Mouse (Mus musculus) adrenal gland, adult 18-20 months (tissue): ENCODE measurements at regions not wholly inside any gene's neighbourhood (a gene's known extent, or its start where the extent isn't known, plus 50 kb on each side); places are given as distances from the start of the nearest gene placed in this dataset.
A peak's percentile ranks its signal among the peaks of the same experiment; 100 is the strongest.

Experiments
- DNase-seq, 2 experiments: peaks; one replicate each; pipeline ENCODE4 v3.0.0; 2021 to 2022; ENCODE audit warnings: low spot score in 2 of 2

DNA sequence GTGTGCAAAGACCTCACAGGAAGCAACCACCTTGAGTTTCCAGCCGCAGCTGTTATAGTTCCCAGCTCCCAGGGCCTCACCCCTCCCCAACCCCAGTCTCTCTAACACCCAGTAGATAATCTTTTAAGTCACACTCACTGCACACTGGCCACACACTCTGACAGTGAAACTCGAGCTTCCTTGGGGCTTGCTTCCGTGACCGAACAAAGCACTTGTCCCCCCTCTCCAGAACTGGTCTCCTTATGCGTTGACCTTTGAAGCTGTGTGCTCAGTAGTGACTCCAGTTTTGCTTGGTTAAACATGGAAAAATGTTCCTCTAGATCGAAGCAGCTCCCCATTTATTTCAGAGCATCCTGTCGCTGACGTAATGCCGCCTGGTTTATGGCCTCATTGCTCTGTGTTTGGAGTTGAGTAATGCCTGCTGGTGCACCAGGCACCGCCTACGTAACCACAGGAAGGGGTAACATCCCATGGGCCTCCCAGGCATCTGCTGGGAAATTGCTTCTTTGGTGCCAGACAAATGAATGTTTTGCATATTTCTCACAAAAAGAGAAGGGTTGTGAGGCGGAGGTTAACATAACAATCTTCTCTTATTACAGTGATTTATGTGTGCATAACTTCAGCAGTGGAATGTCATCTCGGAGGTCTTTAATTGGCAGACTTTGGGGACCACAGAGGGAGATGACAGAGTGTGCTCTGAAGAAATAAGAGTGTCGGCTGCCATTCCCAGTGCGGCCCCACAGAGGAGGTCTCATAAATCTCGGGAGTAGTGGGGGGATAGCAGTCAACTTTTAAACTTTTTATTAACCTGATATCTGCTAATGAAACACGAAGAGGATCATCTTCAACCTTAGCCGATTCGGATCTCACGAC lies 292.7 kb upstream of the Zfp507 start:
- DNase-seq, result no peak

DNA sequence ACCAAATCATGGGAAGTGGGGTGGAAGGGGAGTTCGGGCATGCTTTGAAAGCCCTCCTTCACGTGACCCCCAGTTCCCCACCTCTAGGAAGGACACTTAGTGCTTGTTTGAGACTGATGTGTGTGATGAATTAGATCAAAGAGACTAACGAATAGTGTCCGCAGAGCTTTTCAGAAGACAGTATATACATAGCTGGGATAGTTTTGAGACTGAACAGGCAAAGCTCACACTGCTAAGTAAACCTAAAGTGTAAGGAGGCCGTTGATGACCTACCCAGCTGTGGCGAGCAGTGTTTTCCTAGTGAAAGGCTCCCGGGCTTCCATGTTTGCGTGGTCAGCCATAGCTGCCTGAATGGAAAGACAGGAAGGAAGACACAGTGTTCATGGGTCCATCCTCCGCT lies 288.3 kb upstream of the Zfp507 start:
- no peak for DNase-seq

DNA sequence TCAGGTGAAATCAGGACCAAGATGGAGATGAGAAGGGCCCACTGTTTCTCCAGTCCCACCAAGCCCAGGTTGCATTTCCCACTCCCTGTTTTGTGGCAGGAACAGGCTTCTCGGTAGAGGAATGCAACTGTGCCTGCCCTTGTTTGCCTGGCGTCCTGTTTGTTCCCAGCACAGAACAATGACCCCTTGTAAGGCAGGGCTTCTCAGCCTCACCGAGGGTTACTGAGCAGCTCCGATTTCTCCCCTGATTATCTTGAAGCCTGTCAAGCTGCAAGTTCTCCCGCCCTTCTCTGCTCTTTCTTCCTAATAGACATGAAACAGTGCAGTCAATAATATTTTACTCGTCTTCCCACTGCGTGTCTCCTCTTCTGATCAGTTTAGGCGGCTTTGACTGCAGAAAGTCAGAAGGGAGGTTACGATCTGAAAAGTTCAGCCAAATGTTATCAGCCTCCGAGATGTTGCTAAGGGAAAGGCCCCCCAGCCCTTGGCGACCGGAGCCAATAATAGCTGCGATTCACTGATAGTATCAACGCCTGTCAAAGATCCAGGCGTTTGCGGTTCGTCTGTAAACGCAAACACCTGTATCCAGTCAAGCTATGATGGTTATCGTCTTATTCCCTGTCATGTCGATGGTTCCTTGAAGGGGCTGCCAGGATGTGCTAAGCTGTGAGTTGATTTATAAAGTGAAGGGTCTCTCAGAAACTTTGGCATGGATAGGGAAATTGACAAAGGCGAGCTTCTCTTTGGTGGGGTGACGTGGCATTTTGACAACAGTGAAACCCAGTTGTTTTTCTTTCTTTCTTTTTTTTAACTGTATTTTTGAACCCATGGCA lies 287.7 kb upstream of the Zfp507 start:
- no peak for DNase-seq

DNA sequence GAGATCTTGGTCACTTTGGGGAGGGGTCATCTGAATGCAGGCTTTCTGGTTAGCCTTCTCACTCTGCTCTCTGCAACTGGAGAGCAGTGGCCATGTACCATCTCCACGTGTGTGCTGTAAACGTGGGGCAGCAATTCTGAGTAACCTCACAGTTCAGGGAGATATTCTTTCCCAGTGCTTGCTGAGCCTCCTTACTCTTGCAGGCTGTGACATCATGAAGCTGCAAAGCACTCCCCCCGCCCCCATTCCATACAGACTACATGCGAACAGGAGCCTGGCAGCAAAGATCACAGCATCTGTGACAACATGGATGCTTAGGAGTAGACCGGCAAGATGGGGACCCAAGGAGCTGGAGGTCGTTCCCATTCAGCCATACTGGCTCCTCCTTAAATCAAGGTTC lies 284.8 kb upstream of the Zfp507 start:
- no peak for DNase-seq

DNA sequence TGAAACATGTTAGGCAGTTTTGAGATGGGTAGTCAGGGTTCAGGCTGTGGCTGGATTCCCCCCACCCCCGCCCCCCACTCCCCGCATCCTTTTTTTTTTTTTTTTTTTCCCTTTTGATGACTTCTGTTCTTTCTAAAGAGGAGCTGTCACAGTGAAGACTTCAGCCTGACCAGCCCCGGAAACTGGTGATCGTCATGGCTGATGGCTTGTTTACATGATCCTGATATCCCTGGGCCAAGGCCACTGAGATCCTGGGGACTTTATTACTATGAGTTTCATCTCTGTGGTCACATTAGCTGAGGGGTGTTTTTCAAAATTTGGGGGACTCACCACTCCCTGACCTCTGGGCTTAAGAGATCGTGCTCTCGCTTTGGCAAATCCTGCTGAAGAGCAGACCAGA lies 275.9 kb upstream of the Zfp507 start:
- DNase-seq, result no peak

DNA sequence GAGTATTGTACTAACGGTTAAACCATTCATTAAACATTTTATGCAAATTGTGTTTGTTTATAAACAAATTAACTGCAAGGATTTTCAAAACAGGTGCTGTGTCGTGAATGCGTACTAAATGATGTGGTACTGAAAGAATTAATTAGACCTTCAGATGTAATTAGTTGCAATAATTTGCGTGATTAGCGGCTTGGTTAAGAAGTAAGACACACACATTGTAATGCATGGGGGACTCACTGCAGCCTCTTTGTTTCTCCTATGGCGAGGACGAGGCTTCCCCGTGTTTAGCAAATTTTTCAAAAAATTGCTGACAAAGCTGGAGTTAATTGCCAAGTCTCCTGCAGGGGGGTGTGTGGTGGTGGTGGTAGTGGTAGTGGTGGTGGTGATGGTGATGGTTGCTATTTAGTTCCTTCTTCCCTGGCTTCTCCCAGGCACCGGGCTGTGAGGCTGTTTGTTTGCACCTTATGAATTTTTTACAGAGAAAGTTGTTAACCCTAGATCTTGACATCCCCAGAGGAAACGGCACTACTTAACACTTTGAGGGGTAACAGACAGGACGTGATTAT lies 275.4 kb upstream of the Zfp507 start:
- no peak for DNase-seq

DNA sequence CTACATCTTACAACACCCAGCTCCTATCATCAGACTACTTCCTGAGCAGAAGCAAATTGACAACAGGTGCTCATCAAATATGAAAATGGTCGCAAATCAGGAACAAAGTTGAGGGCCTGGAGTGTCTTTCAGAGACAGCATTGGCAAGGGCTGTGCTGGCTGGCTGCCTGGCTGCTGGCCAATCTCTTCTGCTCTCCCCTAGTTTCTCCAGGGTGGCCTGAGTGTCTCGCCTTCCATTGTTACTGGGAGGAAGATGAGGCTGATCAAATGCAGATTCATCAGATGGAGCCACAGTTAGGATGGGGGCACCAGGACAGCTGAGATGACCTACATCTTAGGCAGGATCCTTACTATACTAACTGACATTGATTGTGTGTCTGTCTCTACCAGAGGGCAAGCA lies 274.5 kb upstream of the Zfp507 start:
- DNase-seq, result no peak

DNA sequence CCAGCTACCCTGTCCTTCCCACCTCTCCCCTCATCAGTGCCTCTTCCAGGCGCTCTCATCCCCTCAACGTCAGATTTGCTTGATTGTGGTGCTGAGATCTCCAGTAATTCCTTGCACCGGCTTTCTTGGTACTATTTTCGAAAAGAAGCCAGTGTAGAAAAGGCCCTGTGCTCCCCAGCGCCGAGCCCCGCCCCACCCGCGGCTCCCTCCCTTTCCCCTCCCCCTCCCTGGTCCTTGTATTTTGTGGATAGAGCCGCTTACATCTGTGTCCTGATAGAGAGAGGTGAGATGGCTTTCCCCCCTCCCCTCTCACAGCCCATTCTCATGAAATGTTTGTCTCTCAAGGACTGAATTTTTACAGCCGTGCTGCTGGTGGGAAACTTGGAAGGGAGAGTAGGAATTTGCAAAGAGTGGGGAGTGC lies 273.2 kb upstream of the Zfp507 start:
- DNase-seq, result no peak

DNA sequence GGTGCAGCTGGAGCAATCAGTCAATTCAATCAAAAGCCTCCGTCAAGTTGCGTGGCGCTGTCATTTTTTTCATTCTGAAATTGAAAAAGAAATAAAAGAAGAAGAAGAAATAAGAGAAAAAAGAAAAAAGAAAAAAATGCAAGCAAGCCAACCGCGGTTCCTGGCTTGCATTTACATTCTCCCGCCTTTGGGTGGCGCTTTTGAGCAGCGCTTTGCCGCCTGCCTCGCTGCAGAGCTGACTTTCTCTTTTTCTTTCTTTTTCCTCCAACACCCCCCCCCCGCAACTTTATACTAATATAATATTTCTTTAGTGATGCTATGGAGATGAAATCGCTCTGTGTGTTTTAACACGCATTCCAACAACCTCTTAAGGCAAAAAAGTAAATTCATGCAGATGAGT lies 269.0 kb upstream of the Zfp507 start:
- peak; percentile 12 to 41 for DNase-seq

DNA sequence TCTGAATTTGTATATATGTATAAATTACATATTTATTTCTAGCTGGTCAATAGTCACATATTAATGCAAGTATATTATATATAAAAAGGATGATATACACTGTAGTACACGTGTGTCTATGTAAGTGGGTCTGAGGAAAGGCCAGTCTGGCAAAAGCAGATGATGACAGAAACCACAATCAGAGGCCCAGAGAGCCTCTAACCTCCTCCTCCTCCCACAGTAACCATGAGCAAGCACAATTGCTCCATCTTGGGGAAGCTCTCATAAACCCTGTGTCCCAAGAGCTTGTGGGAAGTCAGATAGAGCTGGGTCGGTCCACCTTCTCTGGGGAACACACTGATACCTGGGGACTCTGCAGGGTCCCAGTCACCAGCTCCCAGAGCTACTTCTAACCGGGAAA lies 263.9 kb upstream of the Zfp507 start:
- no peak for DNase-seq

DNA sequence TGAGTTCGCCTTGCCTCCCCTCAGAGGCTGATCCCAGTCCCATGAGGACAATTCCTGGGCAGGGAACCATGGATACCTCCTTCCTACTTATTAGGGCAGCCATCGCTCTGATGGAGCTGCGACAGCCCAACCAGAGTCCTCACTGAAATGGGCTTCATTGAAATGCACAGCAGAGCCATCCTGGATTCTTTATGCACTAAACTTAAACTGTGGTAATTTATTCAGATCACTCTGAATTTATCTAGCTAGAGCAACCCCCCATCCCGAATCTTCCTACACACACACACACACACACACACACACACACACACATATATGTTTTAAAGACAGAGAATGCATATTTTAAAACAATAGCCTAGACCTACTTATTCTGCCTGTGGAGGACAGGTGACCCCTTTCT lies 258.9 kb upstream of the Zfp507 start:
- DNase-seq, result no peak

DNA sequence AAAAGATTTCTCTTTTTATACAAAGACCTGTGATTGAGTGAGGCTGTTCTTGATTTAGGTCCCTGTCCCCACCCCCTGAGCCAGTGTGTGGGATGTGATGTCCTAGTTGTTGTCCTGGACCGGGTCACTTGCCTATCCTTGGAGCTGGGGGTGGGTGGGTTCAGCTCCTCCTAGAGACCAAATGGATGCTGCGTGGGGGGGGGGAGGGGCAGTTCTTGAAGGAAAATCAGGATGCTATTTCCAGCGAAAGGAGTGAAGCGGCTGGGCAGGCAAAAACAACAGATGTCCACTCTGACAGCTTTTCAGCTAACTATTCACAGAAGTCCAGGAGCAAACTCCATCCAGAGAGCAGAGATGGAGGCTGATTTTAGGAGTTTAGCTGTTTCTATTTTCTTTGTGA lies 257.6 kb upstream of the Zfp507 start:
- DNase-seq, result no peak

DNA sequence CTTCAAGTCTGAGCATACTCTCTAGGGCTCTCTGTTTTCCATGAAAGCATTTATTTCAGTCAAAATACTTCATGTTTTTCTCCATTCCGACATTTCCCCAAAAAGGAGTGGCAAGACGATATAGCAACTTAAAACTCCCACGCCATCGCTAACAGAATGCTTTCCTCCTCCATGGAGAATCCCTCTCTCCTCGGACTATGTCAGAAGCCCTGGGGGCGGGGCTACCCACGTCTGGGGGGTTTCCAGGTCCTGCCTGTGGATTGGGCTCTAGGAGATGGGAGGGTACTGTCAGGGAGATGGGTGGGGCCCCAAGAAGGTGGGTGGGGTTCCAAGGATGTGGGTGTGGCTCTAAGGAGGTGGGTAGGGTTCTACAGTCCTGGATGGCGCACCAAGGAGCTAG lies 243.2 kb upstream of the Zfp507 start:
- DNase-seq, result no peak

DNA sequence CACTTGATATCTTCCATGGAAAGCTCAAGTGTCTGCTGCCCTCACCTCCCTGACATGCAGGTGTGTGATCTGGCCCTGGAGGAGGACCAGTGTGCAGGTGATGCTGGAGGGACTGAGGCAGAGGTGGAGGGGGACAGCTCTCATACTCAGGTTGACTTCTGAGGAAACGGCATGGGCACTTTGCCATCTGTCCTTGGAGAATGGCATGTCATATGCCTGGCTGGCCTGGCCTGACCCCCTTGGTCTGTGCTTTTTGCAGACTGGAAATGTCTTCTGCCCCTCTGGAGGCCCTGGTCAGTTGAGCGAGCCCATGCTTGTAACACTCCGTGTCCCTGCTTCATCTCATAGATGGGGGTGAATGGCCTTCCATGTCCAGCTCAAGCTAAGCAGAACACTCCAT lies 229.1 kb upstream of the Zfp507 start:
- no peak for DNase-seq

DNA sequence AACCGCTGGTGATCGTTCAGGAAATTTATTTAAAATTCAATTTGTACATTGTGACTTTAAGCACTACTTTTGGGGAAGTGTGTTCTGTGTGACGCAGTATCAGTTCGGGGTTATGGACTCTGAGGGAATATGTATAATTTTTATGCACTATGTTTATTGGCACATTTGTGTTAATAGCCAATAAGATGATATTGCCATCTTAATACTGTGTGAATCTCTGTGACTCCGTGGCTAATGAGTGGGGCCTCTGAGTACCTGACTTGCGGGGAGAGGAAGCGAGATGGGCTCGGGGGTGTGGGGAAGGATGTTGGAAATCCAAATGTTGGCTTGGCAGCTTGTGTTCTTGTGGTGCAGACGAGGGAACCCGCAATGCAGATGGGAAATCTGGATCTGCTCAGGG lies 220.2 kb upstream of the Zfp507 start:
- DNase-seq, result no peak

DNA sequence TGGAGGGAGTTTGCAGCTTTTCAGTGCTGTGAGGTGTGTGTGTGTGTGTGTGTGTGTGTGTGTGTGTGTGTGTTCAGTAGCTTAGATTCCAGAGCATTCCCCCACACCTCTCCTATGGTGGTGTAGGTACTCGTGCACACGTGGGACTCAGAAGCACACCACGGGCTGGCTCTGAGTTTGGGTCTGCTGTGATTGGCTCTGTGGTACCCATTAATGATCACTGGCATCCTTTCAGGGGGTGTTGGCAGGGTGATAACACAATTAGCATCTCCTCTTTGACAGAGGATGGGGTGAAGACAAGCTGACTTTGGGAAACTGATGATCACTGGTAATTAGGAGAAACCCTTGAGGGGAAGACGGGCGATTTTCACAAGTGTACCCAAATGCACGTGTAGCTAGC lies 219.7 kb upstream of the Zfp507 start:
- DNase-seq, result no peak

DNA sequence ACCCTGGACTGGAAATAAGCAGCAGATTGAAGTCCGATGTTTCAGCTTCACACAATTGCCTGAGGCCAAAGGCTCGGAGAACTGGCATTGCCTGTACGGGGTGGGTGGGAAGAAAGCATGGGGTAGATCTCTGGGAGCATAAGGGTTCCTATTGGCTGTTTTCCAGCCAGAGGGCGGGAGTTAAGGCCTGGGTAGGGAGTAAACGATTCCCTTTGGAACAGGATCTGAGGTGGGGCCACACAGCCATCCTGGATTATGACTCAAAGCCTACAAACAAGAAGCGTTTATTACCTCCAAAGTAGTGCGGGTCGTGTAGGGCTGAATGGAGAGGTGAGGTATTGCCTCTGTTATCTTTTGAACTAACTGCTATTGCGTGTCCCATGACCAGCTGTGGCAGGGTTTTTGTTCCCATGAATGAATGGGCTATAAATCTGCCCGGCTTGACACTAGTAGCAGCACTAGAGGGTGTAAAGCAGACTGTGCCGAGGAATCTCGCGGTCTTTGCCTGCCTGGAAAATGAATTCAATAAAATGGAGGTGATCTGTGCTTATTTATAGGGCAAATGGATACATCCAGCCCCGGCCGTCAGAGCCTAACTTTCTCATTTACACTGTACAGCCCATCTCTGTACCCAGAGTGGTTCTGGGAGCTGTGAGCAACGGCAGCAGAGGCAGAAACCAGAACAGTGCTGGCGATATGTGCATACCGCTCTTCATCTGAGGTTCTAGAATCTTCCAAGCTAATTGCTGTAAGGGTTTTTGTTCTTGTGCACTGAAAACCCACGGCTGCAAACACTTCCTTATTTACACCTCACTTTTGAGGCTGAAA lies 214.3 kb upstream of the Zfp507 start:
- DNase-seq, result no peak

DNA sequence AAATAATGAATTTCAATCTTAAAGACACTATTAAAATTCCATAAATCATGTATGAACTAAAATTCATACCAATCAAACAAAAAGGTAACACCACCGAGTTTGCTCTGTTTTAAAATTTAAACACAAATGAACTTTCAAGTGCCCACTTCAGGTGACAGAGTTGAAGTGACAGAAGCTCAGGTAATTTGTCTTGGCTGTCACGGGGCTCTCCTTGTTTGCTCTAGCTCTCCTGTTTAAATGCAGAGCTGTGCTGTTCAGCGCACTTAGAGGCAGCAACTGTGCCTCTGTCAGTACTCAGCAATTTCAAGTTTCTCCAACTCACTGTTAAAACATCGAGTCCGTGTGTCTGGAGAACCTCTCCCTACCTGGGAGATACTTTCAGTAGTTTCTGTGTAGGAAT lies 193.8 kb upstream of the Zfp507 start:
- no peak for DNase-seq

DNA sequence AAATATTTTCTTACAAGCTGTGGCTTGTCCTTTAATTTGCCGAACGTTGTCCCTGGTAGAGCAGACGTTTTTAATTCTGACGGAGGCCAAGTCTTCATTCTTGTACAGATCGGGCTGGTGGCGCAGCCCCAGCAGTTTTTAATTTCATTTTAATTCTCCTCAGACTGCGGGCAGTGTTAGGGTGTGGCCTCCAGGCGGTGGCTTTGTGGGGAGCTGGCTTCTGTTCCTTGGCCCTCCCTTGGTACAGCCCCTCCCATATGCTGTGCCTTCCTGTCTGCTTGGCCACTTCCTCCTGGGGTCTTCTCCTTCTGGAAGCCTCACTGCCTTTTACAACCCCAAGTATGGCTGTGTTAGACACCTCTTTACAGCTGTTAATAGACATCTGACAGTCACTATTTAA lies 189.7 kb upstream of the Zfp507 start:
- DNase-seq, result no peak

DNA sequence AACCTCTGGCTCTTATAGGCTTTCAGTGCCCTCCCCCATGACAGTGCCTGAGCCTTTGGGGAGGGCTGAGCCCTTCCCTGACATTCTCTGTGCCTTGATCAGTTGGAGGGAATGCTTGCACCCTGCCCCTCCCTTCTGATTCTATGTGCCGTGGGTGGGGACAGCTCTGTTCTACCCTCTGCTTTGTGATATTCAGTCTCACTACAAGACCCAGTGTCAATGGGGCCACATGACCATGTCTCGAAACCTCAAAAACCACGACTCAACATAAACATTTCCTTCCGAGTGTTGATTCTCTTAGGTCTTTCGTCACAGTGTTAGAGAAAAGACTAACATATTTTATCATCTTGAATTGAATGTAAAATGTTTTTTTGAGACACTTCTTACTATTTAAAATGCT lies 188.3 kb upstream of the Zfp507 start:
- DNase-seq, result no peak

DNA sequence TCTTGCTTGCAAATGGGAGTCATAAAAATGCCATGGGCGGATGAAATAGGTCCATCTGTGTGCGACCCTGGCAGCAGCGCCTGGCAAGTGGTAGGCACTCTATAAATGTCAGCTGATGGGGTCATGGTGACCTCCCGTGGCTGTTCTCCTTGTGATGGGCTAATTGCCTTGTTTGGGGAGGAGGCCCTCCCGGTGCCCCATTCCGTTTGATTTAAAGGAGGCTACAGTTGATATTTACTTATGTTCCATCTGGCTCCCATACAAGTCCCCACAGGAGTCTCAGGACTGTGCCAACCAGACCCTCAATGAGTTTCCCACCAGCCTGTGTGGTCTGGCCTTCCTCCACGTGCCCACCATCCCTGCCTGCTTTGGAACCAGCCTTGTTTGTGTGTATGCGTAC lies 186.7 kb upstream of the Zfp507 start:
- no peak for DNase-seq
